Mouse (Mus musculus) ES-CJ7 (cell line): ENCODE measurements around the gene Col7a1.

Experiments used
- DNase-seq: peaks from one replicate; pipeline ENCODE4 v3.0.0; 2011; ENCODE audit warnings: low read depth, low spot score

Col7a1 gene

GRCm38 (mm10) chr9:109021428-109021827, 68.0 kb downstream of the Col7a1 start:
- no peak for DNase-seq

GRCm38 (mm10) chr9:109022866-109023685, 69.7 kb downstream of the Col7a1 start:
- no peak for DNase-seq

- DNase-seq: no peak
Measured at GRCm38 (mm10) chr9:109027521-109027920, 74.1 kb downstream of the Col7a1 start.

GRCm38 (mm10) chr9:109028421-109028820, 75.0 kb downstream of the Col7a1 start:
- no peak for DNase-seq

GRCm38 (mm10) chr9:109028919-109029318, 75.5 kb downstream of the Col7a1 start:
- no peak for DNase-seq

- no peak for DNase-seq
Measured at GRCm38 (mm10) chr9:109030312-109030711, 76.9 kb downstream of the Col7a1 start.

GRCm38 (mm10) chr9:109031001-109031400, 77.6 kb downstream of the Col7a1 start:
- no peak for DNase-seq

GRCm38 (mm10) chr9:109031686-109032085, 78.3 kb downstream of the Col7a1 start:
- no peak for DNase-seq

- DNase-seq: no peak
Measured at GRCm38 (mm10) chr9:109032435-109032834, 79.0 kb downstream of the Col7a1 start.
